Mouse (Mus musculus) liver, embryonic 13.5 days (tissue): Measurements from ENCODE around the gene 2410137M14Rik. TPM values are rescaled to one million over a fixed set of nuclear protein-coding genes. Genes with fewer than 3 reads are reported as not detected.
"Not testable (repeated sequence)": the region's sequence is repeated elsewhere in the genome, so short reads cannot be mapped to it uniquely, and the experiment has no call there.

Source experiments
- ATAC-seq: fragments of 200-750 bp; cut with Nextera tagmentation; 2 replicates; pipeline ENCODE4 v1.8.0; 2017; ENCODE audit warnings: low read depth, mild to moderate bottlenecking, moderate number of reproducible peaks, moderate library complexity
- DNase-seq: peaks from one replicate; pipeline ENCODE4 v3.0.0; 2022
- H3K27ac ChIP-seq: fragments of 300-500 bp; sonication (generic); 2 replicates; pipeline ENCODE4 v1.5.1; 2015; ENCODE audit warnings: moderate library complexity, mild to moderate bottlenecking, inconsistent platforms
- H3K27me3 ChIP-seq: fragments of 300-500 bp; sonication (generic); 2 replicates; pipeline ENCODE4 v1.6.1; 2015; ENCODE audit warnings: mild to moderate bottlenecking, inconsistent platforms
- H3K36me3 ChIP-seq: fragments of 300-500 bp; sonication (generic); 2 replicates; pipeline ENCODE4 v1.6.1; 2015; ENCODE audit warnings: mild to moderate bottlenecking, inconsistent platforms
- H3K4me1 ChIP-seq: fragments of 300-500 bp; sonication (generic); replicated peaks from 2 replicates; pipeline ENCODE4 v1.6.1; 2015; ENCODE audit warnings: inconsistent platforms
- H3K4me2 ChIP-seq: fragments of 300-500 bp; sonication (generic); 2 replicates; pipeline ENCODE4 v1.6.1; 2015; ENCODE audit warnings: inconsistent platforms, mild to moderate bottlenecking, moderate library complexity
- H3K4me3 ChIP-seq: fragments of 300-500 bp; sonication (generic); replicated peaks from 2 replicates; pipeline ENCODE4 v1.5.1; 2015; ENCODE audit warnings: mild to moderate bottlenecking, inconsistent platforms
- H3K9ac ChIP-seq: fragments of 300-500 bp; sonication (generic); 2 replicates; pipeline ENCODE4 v1.6.1; 2015; ENCODE audit warnings: mild to moderate bottlenecking, inconsistent platforms
- H3K9me3 ChIP-seq: fragments of 300-500 bp; sonication (generic); replicated peaks from 2 replicates; pipeline ENCODE4 v1.6.1; 2016; ENCODE audit warnings: inconsistent platforms
- WGBS: fragments of 180-500 bp; shearing (Covaris S2); methylation state at CpG from one replicate; pipeline ENCODE4 v1.1.7; 2015; ENCODE audit not compliant: insufficient replicate concordance; 5-methylcytosine and 5-hydroxymethylcytosine counted together
- polyA plus RNA-seq: library from polyadenylated mRNA; unstranded; fragments of >200 nt; fragmentation: Nextera tagmentation; extraction: Ambion mirVana; gene quantifications from 2 replicates; pipeline ENCODE4 v1.2.1, GENCODE M21; 2015

The 2410137M14Rik gene
- polyA plus RNA-seq, 1 experiment from 2014 or later = not detected

DNA sequence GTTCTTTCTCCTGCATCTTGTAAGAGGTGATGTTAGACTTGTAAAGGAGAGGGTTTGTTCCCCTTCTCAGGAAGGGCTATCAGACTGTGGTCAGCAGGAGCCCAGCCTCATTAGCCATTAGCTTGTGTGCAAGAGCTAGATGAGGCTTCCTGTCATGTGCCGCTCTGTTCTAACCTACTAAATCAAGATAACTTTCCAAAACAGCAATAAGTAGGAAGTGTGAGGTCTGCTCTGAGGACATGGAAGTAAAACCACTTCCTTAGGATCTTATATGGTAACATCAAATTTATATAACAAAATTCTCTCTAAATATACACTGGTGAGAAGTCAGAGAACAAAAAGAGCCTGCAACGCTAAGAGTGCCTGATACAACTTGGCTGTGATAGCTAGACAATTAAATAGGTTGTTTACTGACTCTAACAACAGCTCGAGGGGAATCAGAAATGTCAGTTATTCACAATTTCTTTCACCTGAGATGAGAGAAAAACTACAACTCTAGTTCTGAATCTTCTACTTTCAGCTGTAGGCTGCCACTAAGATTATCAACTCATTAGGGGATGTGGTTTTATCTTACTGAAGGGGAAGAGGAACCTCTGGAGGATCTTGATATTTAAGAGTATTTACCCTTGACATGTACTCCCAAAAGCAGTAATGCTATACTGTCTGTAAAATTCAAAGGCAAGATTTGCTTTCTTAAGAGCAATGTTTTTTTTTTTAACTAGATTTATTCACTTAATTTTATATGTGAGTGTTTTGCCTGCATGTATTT lies 11.5 kb upstream of the 2410137M14Rik start:
- peaks cover 25% of the 10 kb centered on the region for H3K27me3 ChIP-seq
- H3K4me3 ChIP-seq = no peak overlapping the region
- H3K4me1 ChIP-seq = no peaks in the 10 kb centered on the region
- DNase-seq (no peak), ATAC-seq (no peak)
- no peaks in the 10 kb centered on the region for H3K9me3 ChIP-seq
- no peak overlapping the region for H3K27ac ChIP-seq
- H3K9ac ChIP-seq = no peak overlapping the region
- no peak overlapping the region for H3K4me2 ChIP-seq
- 11% methylated on average over 3 of the region's 3 CpGs for WGBS
- H3K36me3 ChIP-seq = no peaks in the 10 kb centered on the region

- H3K9me3 ChIP-seq, H3K27ac ChIP-seq, H3K9ac ChIP-seq, ATAC-seq, H3K4me2 ChIP-seq, DNase-seq, H3K4me3 ChIP-seq, H3K36me3 ChIP-seq, H3K4me1 ChIP-seq: not testable (repeated sequence)
- 79% methylated on average over 6 of the region's 6 CpGs for WGBS
- H3K27me3 ChIP-seq = peaks cover 38% of the 10 kb centered on the region
Observed at GRCm38 (mm10) chr17:36990630-36991029, 9.6 kb upstream of the 2410137M14Rik start.

- H3K9me3 ChIP-seq = no peaks in the 10 kb centered on the region
- H3K9ac ChIP-seq = no peak within 1 kb of the TSS
- no peak within 1 kb of the TSS for H3K4me3 ChIP-seq
- H3K27ac ChIP-seq = no peak within 1 kb of the TSS
- WGBS = 31% methylated on average over 5 of the region's 5 CpGs
- no peaks in the 10 kb centered on the region for H3K4me1 ChIP-seq
- ATAC-seq = no peak
- no peak within 1 kb of the TSS for H3K4me2 ChIP-seq
- no peaks in the 10 kb centered on the region for H3K36me3 ChIP-seq
- no peak for DNase-seq
- peaks cover 42% of the 10 kb centered on the region for H3K27me3 ChIP-seq
Observed at GRCm38 (mm10) chr17:36989437-36989836, 8.4 kb upstream of the 2410137M14Rik start, which contains the start of gene H2-M5. H2-M5 (minus strand) TSS chr17:36989537.

- Histone ChIP-seq H3K4me3 (no peak overlapping the region), H3K4me2 (no peak overlapping the region), H3K4me1 (no peaks in the 10 kb centered on the region), H3K9ac (no peak overlapping the region), H3K27ac (no peak overlapping the region), H3K9me3 (no peaks in the 10 kb centered on the region), H3K36me3 (no peaks in the 10 kb centered on the region), H3K27me3 (peaks cover 42% of the 10 kb centered on the region)
- ATAC-seq = no peak
- no peak for DNase-seq
- WGBS = 6% methylated on average over 24 of the region's 24 CpGs
Observed at GRCm38 (mm10) chr17:36988475-36988874, 7.4 kb upstream of the 2410137M14Rik start.

GRCm38 (mm10) chr17:36982253-36983155 lies 1.5 kb upstream of the 2410137M14Rik start:
- Histone ChIP-seq H3K36me3 (no peaks in the 10 kb centered on the region), H3K27ac (no peak overlapping the region), H3K4me2 (no peak overlapping the region), H3K9me3 (no peaks in the 10 kb centered on the region), H3K9ac (no peak overlapping the region), H3K4me1 (peaks cover 3% of the 10 kb centered on the region; the same call in 1 of the 2 replicates), H3K4me3 (no peak overlapping the region), H3K27me3 (peaks cover 52% of the 10 kb centered on the region)
- ATAC-seq = no peak
- no peak for DNase-seq
- 32% methylated on average over 5 of the region's 5 CpGs for WGBS

GRCm38 (mm10) chr17:36981845-36982244 lies 808 bp upstream of the 2410137M14Rik start:
- H3K9me3 ChIP-seq = no peaks in the 10 kb centered on the region
- peak overlapping the region; percentile 37 for H3K4me2 ChIP-seq
- 8% methylated on average over 4 of the region's 4 CpGs for WGBS
- ATAC-seq (no peak), DNase-seq (no peak)
- H3K4me3 ChIP-seq = no peak overlapping the region
- H3K27ac ChIP-seq = no peak overlapping the region
- H3K4me1 ChIP-seq = peaks cover 3% of the 10 kb centered on the region; the same call in 1 of the 2 replicates
- H3K36me3 ChIP-seq = no peaks in the 10 kb centered on the region
- H3K27me3 ChIP-seq = peaks cover 46% of the 10 kb centered on the region
- H3K9ac ChIP-seq = no peak overlapping the region

DNA sequence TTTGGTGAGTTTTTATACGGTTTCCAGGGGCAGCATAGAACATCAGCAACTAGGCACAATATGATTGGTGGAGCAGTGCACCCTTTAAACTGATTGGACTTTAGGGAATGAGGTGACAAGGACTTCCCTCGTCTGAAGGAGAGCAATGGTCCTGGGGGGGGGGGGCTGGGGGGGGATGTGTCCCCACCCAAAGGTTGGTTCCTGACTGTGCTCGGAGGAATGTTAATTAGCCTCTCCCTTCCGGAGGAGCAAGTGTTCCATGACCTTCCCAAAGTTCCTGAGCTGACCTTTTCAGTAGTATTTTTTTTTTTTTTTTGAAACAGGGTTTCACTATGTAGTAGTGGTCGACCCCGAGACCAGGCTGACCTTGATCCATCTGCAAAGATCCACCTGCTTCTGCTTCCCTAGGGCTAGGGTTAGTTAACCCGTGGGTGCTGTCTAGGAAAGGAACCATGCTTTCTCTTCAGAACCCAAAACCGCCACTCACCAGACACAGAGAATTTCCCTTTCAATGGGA lies 7.7 kb downstream of the 2410137M14Rik start:
- Histone ChIP-seq H3K4me3 (no peak overlapping the region), H3K27ac (no peak overlapping the region), H3K36me3 (no peaks in the 10 kb centered on the region), H3K4me2 (no peak overlapping the region), H3K9ac (no peak overlapping the region), H3K9me3 (no peaks in the 10 kb centered on the region), H3K4me1 (no peaks in the 10 kb centered on the region), H3K27me3 (no peaks in the 10 kb centered on the region)
- ATAC-seq (no peak), DNase-seq (no peak)
- 47% methylated on average over 8 of the region's 8 CpGs for WGBS

- H3K4me2 ChIP-seq = no peak overlapping the region
- H3K27ac ChIP-seq = no peak overlapping the region
- no peak overlapping the region for H3K9ac ChIP-seq
- WGBS = 28% methylated on average over 3 of the region's 3 CpGs
- DNase-seq (no peak), ATAC-seq (no peak)
- no peak overlapping the region for H3K4me3 ChIP-seq
- no peaks in the 10 kb centered on the region for H3K27me3 ChIP-seq
- H3K4me1 ChIP-seq = no peaks in the 10 kb centered on the region
- no peaks in the 10 kb centered on the region for H3K36me3 ChIP-seq
- H3K9me3 ChIP-seq = no peaks in the 10 kb centered on the region
Observed at GRCm38 (mm10) chr17:36972791-36973190, 8.2 kb downstream of the 2410137M14Rik start.

GRCm38 (mm10) chr17:36971172-36971850 lies 9.7 kb downstream of the 2410137M14Rik start:
- no peak for ATAC-seq

DNA sequence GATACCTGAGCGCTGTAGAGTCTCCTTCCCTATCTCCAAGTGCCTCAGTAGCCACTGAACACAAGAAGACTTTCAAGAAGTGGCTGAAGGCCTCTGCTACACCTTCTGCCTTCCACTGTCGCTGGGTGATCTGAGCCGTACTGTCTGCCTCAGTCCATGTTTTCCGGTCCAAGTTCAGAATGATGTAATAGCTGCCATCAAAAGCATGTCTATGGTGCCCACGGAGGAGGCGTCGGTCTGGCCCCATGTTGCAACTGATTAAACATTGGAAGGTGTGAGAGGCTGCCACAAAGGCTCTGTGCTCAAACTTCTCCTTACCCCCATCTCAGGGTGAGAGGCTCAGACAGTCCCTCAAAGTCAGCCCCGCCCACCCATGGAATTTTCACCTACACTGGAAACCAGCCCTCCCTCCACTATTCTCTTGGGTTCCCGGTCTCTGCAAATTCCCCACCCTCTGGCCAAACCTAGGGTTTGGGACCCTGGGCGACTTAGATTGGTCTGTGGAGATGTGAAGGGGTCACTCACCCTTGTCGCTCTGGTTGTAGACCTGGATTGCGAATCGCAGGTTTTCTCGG lies 10.6 kb downstream of the 2410137M14Rik start:
- H3K4me3 ChIP-seq = no peak overlapping the region
- no peaks in the 10 kb centered on the region for H3K27me3 ChIP-seq
- no peak for DNase-seq
- peak; percentile 60; the same call in 1 of the 2 replicates for ATAC-seq
- H3K9ac ChIP-seq = no peak overlapping the region
- no peaks in the 10 kb centered on the region for H3K4me1 ChIP-seq
- H3K9me3 ChIP-seq = no peaks in the 10 kb centered on the region
- H3K4me2 ChIP-seq = no peak overlapping the region
- no peak overlapping the region for H3K27ac ChIP-seq
- WGBS = 70% methylated on average over 14 of the region's 14 CpGs
- H3K36me3 ChIP-seq = no peaks in the 10 kb centered on the region

More at GRCm38 (mm10) chr17:36971172-36971850, 9.7 kb downstream of the 2410137M14Rik start:
- no peak for DNase-seq
- no peaks in the 10 kb centered on the region for H3K9me3 ChIP-seq
- 63% methylated on average over 6 of the region's 6 CpGs for WGBS
- no peak overlapping the region for H3K4me2 ChIP-seq
- no peaks in the 10 kb centered on the region for H3K4me1 ChIP-seq
- no peaks in the 10 kb centered on the region for H3K36me3 ChIP-seq
- H3K4me3 ChIP-seq = no peak overlapping the region
- no peaks in the 10 kb centered on the region for H3K27me3 ChIP-seq
- no peak overlapping the region for H3K27ac ChIP-seq
- no peak overlapping the region for H3K9ac ChIP-seq
